Mouse (Mus musculus) gastrocnemius, adult 18-20 months (tissue): ENCODE measurements at regions not wholly inside any gene's neighbourhood (a gene's known extent, or its start where the extent isn't known, plus 50 kb on each side); places are given as distances from the start of the nearest gene placed in this dataset.
"Not testable (repeated sequence)": the region's sequence is repeated elsewhere in the genome, so short reads cannot be mapped to it uniquely, and the experiment has no call there.

Source experiments
- DNase-seq: peaks from one replicate; pipeline ENCODE4 v3.0.0; 2021; ENCODE audit warnings: low spot score

GRCm38 (mm10) chr8:20122067-20122925 lies 219.1 kb downstream of the Gm31371 start:
- DNase-seq, result peak; percentile 100

- DNase-seq, result not testable (repeated sequence)
These were observed 220.4 kb downstream of the Gm31371 start for GRCm38 (mm10) chr8:20123545-20123944.

- not testable (repeated sequence) for DNase-seq
These were observed 227.4 kb downstream of the Gm15319 start for GRCm38 (mm10) chr8:20135626-20136025.

- DNase-seq, result not testable (repeated sequence)
These were observed 217.6 kb downstream of the Gm15319 start for GRCm38 (mm10) chr8:20145436-20145835.

GRCm38 (mm10) chr8:20151317-20152047 lies 211.5 kb downstream of the Gm15319 start:
- DNase-seq, result not testable (repeated sequence)

- not testable (repeated sequence) for DNase-seq
These were observed 208.9 kb downstream of the Gm15319 start for GRCm38 (mm10) chr8:20154091-20154490.
